Mouse (Mus musculus) limb, embryonic 14.5 days (tissue): ENCODE results near the gene Rbfox1. TPM values are rescaled to one million over a fixed set of nuclear protein-coding genes. Genes with fewer than 3 reads are reported as not detected.

Source experiments
- ATAC-seq: fragments of 200-750 bp; cut with Nextera tagmentation; 2 replicates; pipeline ENCODE4 v1.8.0; 2017; ENCODE audit warnings: low read depth, moderate number of reproducible peaks, moderate TSS enrichment; ENCODE audit not compliant: low FRiP score
- DNase-seq: peaks from one replicate; pipeline ENCODE4 v3.0.0-alpha.2; 2015; ENCODE audit warnings: low spot score
- H3K27ac ChIP-seq: fragments of 300-500 bp; sonication (generic); replicated peaks from 2 replicates; pipeline ENCODE4 v1.5.1; 2014; ENCODE audit warnings: low read depth, mild to moderate bottlenecking, low read length, moderate library complexity, mixed read lengths
- H3K27me3 ChIP-seq: fragments of 300-500 bp; sonication (generic); 2 replicates; pipeline ENCODE4 v1.6.1; 2014; ENCODE audit warnings: low read length, mixed read lengths; ENCODE audit not compliant: control insufficient read depth, insufficient read depth
- H3K36me3 ChIP-seq: fragments of 300-500 bp; sonication (generic); 2 replicates; pipeline ENCODE4 v1.6.1; 2014; ENCODE audit warnings: mild to moderate bottlenecking, low read length, moderate library complexity, mixed read lengths; ENCODE audit not compliant: control insufficient read depth, insufficient read depth
- H3K4me1 ChIP-seq: fragments of 300-500 bp; sonication (generic); 2 replicates; pipeline ENCODE4 v1.6.1; 2014; ENCODE audit warnings: antibody characterized with exemption, low read length, mixed read lengths; ENCODE audit not compliant: control insufficient read depth, insufficient read depth
- H3K4me2 ChIP-seq: fragments of 300-500 bp; sonication (generic); replicated peaks from 2 replicates; pipeline ENCODE4 v1.6.1; 2014; ENCODE audit warnings: low read depth, mild to moderate bottlenecking, low read length, moderate library complexity; ENCODE audit not compliant: severe bottlenecking
- H3K4me3 ChIP-seq: fragments of 300-500 bp; sonication (generic); replicated peaks from 2 replicates; pipeline ENCODE4 v1.5.1; 2014; ENCODE audit warnings: low read length
- H3K9ac ChIP-seq: fragments of 300-500 bp; sonication (generic); 2 replicates; pipeline ENCODE4 v1.6.1; 2014; ENCODE audit warnings: mild to moderate bottlenecking, low read depth, low read length, moderate library complexity; ENCODE audit not compliant: severe bottlenecking
- H3K9me3 ChIP-seq: fragments of 300-500 bp; sonication (generic); 2 replicates; pipeline ENCODE4 v1.6.1; 2016; ENCODE audit warnings: low read length; ENCODE audit not compliant: control insufficient read depth
- POLR2A ChIP-seq: fragments of 200-500 bp; IDR thresholded peaks from 2 replicates; pipeline ENCODE4 v1.8.0; 2012; ENCODE audit warnings: inconsistent platforms, mild to moderate bottlenecking, moderate library complexity, borderline replicate concordance; ENCODE audit not compliant: insufficient read depth, insufficient read length; ENCODE audit errors: extremely low read depth
- WGBS: fragments of 180-500 bp; shearing (Covaris S2); extraction: QIAGEN DNeasy Blood & Tissue Kit; methylation state at CpG from one replicate; pipeline ENCODE4 v1.1.7; 2014; 5-methylcytosine and 5-hydroxymethylcytosine counted together
- polyA plus RNA-seq, 2 experiments: library from polyadenylated mRNA; depleted of rRNA in 1 of 2; stranded (reverse) in 1 of 2; unstranded in 1 of 2; fragments of >200 nt; fragmentation: Nextera tagmentation in 1 of 2; extraction: Ambion mirVana in 1 of 2; gene quantifications; 2 replicates each; pipeline versions ENCODE4 v1.2.1 to v1.2.3; 2012 to 2014

The Rbfox1 gene
- polyA plus RNA-seq, 2 experiments, result 3.8 to 6.0 TPM

- no peak overlapping the region for H3K4me2 ChIP-seq
- no peaks in the 10 kb centered on the region for H3K9me3 ChIP-seq
- H3K27ac ChIP-seq, result no peak overlapping the region
- no peaks in the 10 kb centered on the region for H3K27me3 ChIP-seq
- 64% methylated on average over 3 of the region's 3 CpGs for WGBS
- H3K36me3 ChIP-seq, result no peaks in the 10 kb centered on the region
- ATAC-seq (no peak), DNase-seq (no peak)
- no peak for TF ChIP-seq POLR2A
- H3K9ac ChIP-seq, result no peak overlapping the region
- H3K4me3 ChIP-seq, result no peak overlapping the region
- H3K4me1 ChIP-seq, result no peaks in the 10 kb centered on the region
These were observed 1444.0 kb downstream of the Rbfox1 start for GRCm38 (mm10) chr16:7329196-7329595.

DNA sequence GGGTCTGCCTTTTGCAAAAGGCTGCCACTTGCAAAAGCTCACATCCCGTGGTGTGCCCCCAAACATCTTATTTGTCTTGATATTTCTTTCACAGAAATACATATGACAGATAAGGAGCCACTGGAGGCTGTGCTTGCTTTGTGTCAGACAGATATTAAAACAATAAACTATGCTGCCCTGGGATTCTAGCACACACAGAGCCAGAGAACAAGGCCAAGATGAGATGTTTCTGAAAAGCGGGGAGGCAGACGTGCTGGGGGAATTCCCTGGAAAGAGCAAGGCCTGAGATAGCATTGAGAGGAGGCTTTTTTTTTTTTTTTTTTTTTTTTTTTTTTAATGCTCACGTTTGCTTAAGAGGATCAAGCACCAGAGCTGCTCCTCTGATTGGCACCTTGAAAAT, 1456.0 kb downstream of the Rbfox1 start:
- no peak for ATAC-seq
- TF ChIP-seq POLR2A, result no peak
- H3K36me3 ChIP-seq, result no peaks in the 10 kb centered on the region
- H3K27me3 ChIP-seq, result no peaks in the 10 kb centered on the region
- 57% methylated on average over 4 of the region's 4 CpGs for WGBS
- DNase-seq, result no peak
- no peak overlapping the region for H3K9ac ChIP-seq
- 0 out of 2 replicates have a peak, but pooled peaks cover under 1% of the 10 kb centered on the region for H3K4me1 ChIP-seq
- H3K9me3 ChIP-seq, result no peaks in the 10 kb centered on the region
- H3K27ac ChIP-seq, result no peak overlapping the region
- H3K4me3 ChIP-seq, result no peak overlapping the region
- H3K4me2 ChIP-seq, result no peak overlapping the region

GRCm38 (mm10) chr16:7345298-7345697, 1460.1 kb downstream of the Rbfox1 start:
- no peaks in the 10 kb centered on the region for H3K27me3 ChIP-seq
- ATAC-seq, result no peak
- WGBS, result 53% methylated on average over 3 of the region's 3 CpGs
- no peak overlapping the region for H3K4me2 ChIP-seq
- H3K36me3 ChIP-seq, result no peaks in the 10 kb centered on the region
- H3K9ac ChIP-seq, result no peak overlapping the region
- no peak for TF ChIP-seq POLR2A
- no peaks in the 10 kb centered on the region for H3K9me3 ChIP-seq
- no peak overlapping the region for H3K27ac ChIP-seq
- no peak for DNase-seq
- no peak overlapping the region for H3K4me3 ChIP-seq
- peaks cover 12% of the 10 kb centered on the region for H3K4me1 ChIP-seq

DNA sequence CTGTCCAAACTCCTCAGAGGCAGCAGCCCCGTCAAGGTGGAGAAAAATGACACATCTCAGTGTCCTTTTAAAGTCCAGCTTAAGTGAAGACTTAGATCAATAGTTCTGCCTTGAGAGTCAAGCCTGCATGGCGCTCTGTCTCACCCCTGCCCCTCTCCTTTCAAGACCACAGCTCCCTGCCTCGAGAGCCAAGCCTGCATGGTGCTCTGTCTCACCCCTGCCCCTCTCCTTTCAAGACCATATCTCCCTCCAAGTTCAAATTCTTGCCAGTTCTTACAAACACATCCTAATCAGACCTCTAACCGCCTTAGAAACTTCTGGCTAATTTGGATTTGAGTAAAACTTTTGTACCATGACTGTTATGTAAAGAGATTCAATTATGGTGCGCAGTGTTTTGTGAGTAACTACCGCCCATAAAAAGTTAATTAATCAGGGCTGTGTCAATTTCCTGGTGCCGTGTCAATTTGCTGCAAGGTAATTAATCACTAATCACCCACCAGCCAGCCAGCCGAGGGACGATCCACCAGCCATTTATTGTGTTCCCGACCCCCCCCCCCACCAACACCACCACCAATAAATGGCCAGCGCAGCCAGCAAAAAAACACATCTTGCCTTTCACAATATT, 1461.0 kb downstream of the Rbfox1 start:
- Histone ChIP-seq H3K9ac (no peak overlapping the region), H3K4me2 (no peak overlapping the region), H3K27me3 (no peaks in the 10 kb centered on the region), H3K36me3 (no peaks in the 10 kb centered on the region), H3K4me1 (peaks cover 12% of the 10 kb centered on the region), H3K27ac (no peak overlapping the region), H3K4me3 (no peak overlapping the region), H3K9me3 (no peaks in the 10 kb centered on the region)
- no peak for TF ChIP-seq POLR2A
- 24% methylated on average over 11 of the region's 11 CpGs for WGBS
- ATAC-seq (no peak), DNase-seq (no peak)

GRCm38 (mm10) chr16:7347522-7348165, 1462.5 kb downstream of the Rbfox1 start:
- TF ChIP-seq POLR2A, result no peak
- ATAC-seq, result peak; percentile 56; the same call in 1 of the 2 replicates
- Histone ChIP-seq H3K4me1 (peaks cover 12% of the 10 kb centered on the region), H3K27ac (no peak overlapping the region), H3K4me2 (no peak overlapping the region), H3K9me3 (no peaks in the 10 kb centered on the region), H3K9ac (no peak overlapping the region), H3K4me3 (no peak overlapping the region), H3K36me3 (no peaks in the 10 kb centered on the region), H3K27me3 (no peaks in the 10 kb centered on the region)
- WGBS, result 16% methylated on average over 7 of the region's 7 CpGs
- peak; percentile 28 for DNase-seq
